Mouse (Mus musculus) cerebellum, adult 2 months (tissue): ENCODE data around the gene Dppa5a.

Experiments used
- CTCF ChIP-seq: fragments of 200-500 bp; IDR thresholded peaks from 2 replicates; pipeline ENCODE4 v1.5.1; 2011; ENCODE audit warnings: low read depth, mild to moderate bottlenecking, control low read depth, low read length, moderate library complexity, borderline replicate concordance; ENCODE audit not compliant: insufficient read depth
- POLR2A ChIP-seq: fragments of 200-500 bp; IDR thresholded peaks from 2 replicates; pipeline ENCODE4 v1.6.1; 2011; ENCODE audit warnings: low read length, control low read depth, borderline replicate concordance; ENCODE audit not compliant: insufficient read depth

- TF ChIP-seq CTCF (no peak), POLR2A (no peak)
Observed at GRCm38 (mm10) chr9:78401596-78401995, 33.6 kb upstream of the Dppa5a start.
